Mouse (Mus musculus) erythroblast, embryonic 14.5 days (primary cell): ENCODE data around the gene Alk. TPM values are rescaled to one million over a fixed set of nuclear protein-coding genes. Genes with fewer than 3 reads are reported as not detected.

ENCODE experiments used
- H3K27me3 ChIP-seq: 2 replicates; pipeline ENCODE4 v1.6.1; 2012; ENCODE audit warnings: inconsistent platforms; ENCODE audit not compliant: control insufficient read depth
- H3K36me3 ChIP-seq: 2 replicates; pipeline ENCODE4 v1.6.1; 2012; ENCODE audit warnings: mild to moderate bottlenecking, inconsistent platforms; ENCODE audit not compliant: control insufficient read depth
- H3K4me1 ChIP-seq: 2 replicates; pipeline ENCODE4 v1.6.1; 2012; ENCODE audit warnings: inconsistent platforms; ENCODE audit not compliant: control insufficient read depth
- H3K4me3 ChIP-seq: replicated peaks from 2 replicates; pipeline ENCODE3; 2012; ENCODE audit warnings: moderate library complexity, mild to moderate bottlenecking, inconsistent platforms
- H3K9me3 ChIP-seq: 2 replicates; pipeline ENCODE4 v1.6.1; 2012; ENCODE audit warnings: low read length, inconsistent platforms, mixed read lengths; ENCODE audit not compliant: control insufficient read depth
- GATA1 ChIP-seq: IDR thresholded peaks from 2 replicates; pipeline ENCODE4 v1.6.1; 2012; ENCODE audit warnings: low read length, inconsistent platforms, mixed read lengths
- TAL1 ChIP-seq: IDR thresholded peaks from 3 replicates; pipeline ENCODE4 v1.6.1; 2012; ENCODE audit warnings: low read length, inconsistent platforms, mixed read lengths
- polyA plus RNA-seq: library from polyadenylated mRNA; stranded (reverse); fragments of >175 nt; gene quantifications from 2 replicates; pipeline ENCODE4 v1.2.3, GENCODE M21; 2012

Gene Alk
- polyA plus RNA-seq, 1 experiment, result not detected

GRCm38 (mm10) chr17:71881369-71881768 is 723.1 kb downstream of the Alk start:
- Histone ChIP-seq H3K4me3 (no peak overlapping the region), H3K27me3 (no peaks in the 10 kb centered on the region), H3K36me3 (no peaks in the 10 kb centered on the region), H3K9me3 (peaks cover 2% of the 10 kb centered on the region; the same call in 1 of the 2 replicates), H3K4me1 (no peaks in the 10 kb centered on the region)
- no peak for TF ChIP-seq GATA1
- no peak for TF ChIP-seq TAL1

- Histone ChIP-seq H3K36me3 (no peaks in the 10 kb centered on the region), H3K4me1 (no peaks in the 10 kb centered on the region), H3K4me3 (no peak overlapping the region), H3K9me3 (no peaks in the 10 kb centered on the region), H3K27me3 (peaks cover 2% of the 10 kb centered on the region; the same call in 1 of the 2 replicates)
- TF ChIP-seq TAL1 (no peak), GATA1 (no peak)
These were observed 728.9 kb downstream of the Alk start for GRCm38 (mm10) chr17:71875492-71875891.

GRCm38 (mm10) chr17:71874795-71875194 is 729.6 kb downstream of the Alk start:
- no peak overlapping the region for H3K4me3 ChIP-seq
- H3K27me3 ChIP-seq, result peaks cover 7% of the 10 kb centered on the region
- no peaks in the 10 kb centered on the region for H3K9me3 ChIP-seq
- H3K4me1 ChIP-seq, result no peaks in the 10 kb centered on the region
- H3K36me3 ChIP-seq, result no peaks in the 10 kb centered on the region
- no peak for TF ChIP-seq TAL1
- no peak for TF ChIP-seq GATA1

GRCm38 (mm10) chr17:71874077-71874476 is 730.4 kb downstream of the Alk start:
- Histone ChIP-seq H3K9me3 (no peaks in the 10 kb centered on the region), H3K4me3 (no peak overlapping the region), H3K27me3 (peaks cover 14% of the 10 kb centered on the region), H3K36me3 (no peaks in the 10 kb centered on the region), H3K4me1 (no peaks in the 10 kb centered on the region)
- TF ChIP-seq GATA1, result no peak
- TF ChIP-seq TAL1, result no peak

GRCm38 (mm10) chr17:71872976-71873375 is 731.5 kb downstream of the Alk start:
- H3K9me3 ChIP-seq, result no peaks in the 10 kb centered on the region
- H3K4me3 ChIP-seq, result no peak overlapping the region
- peaks cover 21% of the 10 kb centered on the region for H3K27me3 ChIP-seq
- TF ChIP-seq TAL1, result no peak
- TF ChIP-seq GATA1, result no peak
- no peaks in the 10 kb centered on the region for H3K36me3 ChIP-seq
- H3K4me1 ChIP-seq, result no peaks in the 10 kb centered on the region

- Histone ChIP-seq H3K36me3 (no peaks in the 10 kb centered on the region), H3K9me3 (no peaks in the 10 kb centered on the region), H3K27me3 (peaks cover 21% of the 10 kb centered on the region), H3K4me3 (no peak overlapping the region), H3K4me1 (no peaks in the 10 kb centered on the region)
- no peak for TF ChIP-seq GATA1
- TF ChIP-seq TAL1, result no peak
These were observed 732.4 kb downstream of the Alk start for GRCm38 (mm10) chr17:71871981-71872380.

GRCm38 (mm10) chr17:71870641-71871040 is 733.8 kb downstream of the Alk start:
- no peak for TF ChIP-seq GATA1
- no peak for TF ChIP-seq TAL1
- Histone ChIP-seq H3K9me3 (no peaks in the 10 kb centered on the region), H3K4me1 (no peaks in the 10 kb centered on the region), H3K4me3 (no peak overlapping the region), H3K27me3 (peaks cover 21% of the 10 kb centered on the region), H3K36me3 (no peaks in the 10 kb centered on the region)

- Histone ChIP-seq H3K4me1 (no peaks in the 10 kb centered on the region), H3K27me3 (peaks cover 21% of the 10 kb centered on the region), H3K9me3 (no peaks in the 10 kb centered on the region), H3K36me3 (no peaks in the 10 kb centered on the region), H3K4me3 (no peak overlapping the region)
- TF ChIP-seq GATA1 (no peak), TAL1 (no peak)
These were observed 734.2 kb downstream of the Alk start for GRCm38 (mm10) chr17:71870232-71870621.

GRCm38 (mm10) chr17:71869372-71870231 is 734.8 kb downstream of the Alk start:
- TF ChIP-seq GATA1 (no peak), TAL1 (no peak)
- peaks cover 21% of the 10 kb centered on the region for H3K27me3 ChIP-seq
- H3K36me3 ChIP-seq, result no peaks in the 10 kb centered on the region
- H3K4me1 ChIP-seq, result no peaks in the 10 kb centered on the region
- no peak overlapping the region for H3K4me3 ChIP-seq
- no peaks in the 10 kb centered on the region for H3K9me3 ChIP-seq

GRCm38 (mm10) chr17:71868828-71869227 is 735.6 kb downstream of the Alk start:
- Histone ChIP-seq H3K4me1 (no peaks in the 10 kb centered on the region), H3K36me3 (no peaks in the 10 kb centered on the region), H3K4me3 (no peak overlapping the region), H3K27me3 (peaks cover 21% of the 10 kb centered on the region), H3K9me3 (peaks cover under 1% of the 10 kb centered on the region; the same call in 1 of the 2 replicates)
- TF ChIP-seq TAL1, result no peak
- no peak for TF ChIP-seq GATA1
